Mouse (Mus musculus) cortical plate, adult 2 months (tissue): Measurements from ENCODE around the gene Emp1.

Experiments used
- CTCF ChIP-seq: fragments of 200-500 bp; IDR thresholded peaks from 2 replicates; pipeline ENCODE4 v1.5.1; 2011; ENCODE audit warnings: mild to moderate bottlenecking, control low read depth, low read length; ENCODE audit not compliant: insufficient read depth; ENCODE audit errors: extremely low read depth
- POLR2A ChIP-seq: fragments of 200-500 bp; IDR thresholded peaks from 2 replicates; pipeline ENCODE4 v1.6.1; 2011; ENCODE audit warnings: mild to moderate bottlenecking, low read length, control low read depth; ENCODE audit not compliant: insufficient read depth; ENCODE audit errors: extremely low read depth

DNA sequence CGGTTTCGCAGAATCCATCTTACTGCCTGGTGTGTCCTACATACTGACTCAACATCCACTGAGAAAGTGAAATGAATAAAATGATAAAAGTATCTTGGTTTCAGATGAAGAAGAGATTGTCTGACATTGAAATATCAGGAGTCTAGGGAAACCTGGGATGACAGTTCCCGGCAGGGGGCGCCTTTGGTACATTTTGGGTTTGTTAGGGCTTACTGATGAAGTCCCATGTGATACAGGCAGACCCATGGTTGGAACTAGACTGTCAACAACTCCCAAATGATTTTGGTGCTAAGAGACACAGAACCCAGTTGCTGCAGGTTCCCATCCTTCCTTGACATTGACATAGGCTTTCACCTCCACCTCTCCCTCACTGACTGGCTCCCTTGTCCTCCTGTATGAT, 34.7 kb downstream of the Emp1 start:
- TF ChIP-seq CTCF = no peak
- no peak for TF ChIP-seq POLR2A
